Mouse (Mus musculus) embryonic facial prominence, embryonic 14.5 days (tissue): ENCODE results near the gene Mad1l1. TPM values are rescaled to one million over a fixed set of nuclear protein-coding genes. Genes with fewer than 3 reads are reported as not detected.
A peak's percentile ranks its signal among the peaks of the same experiment; 100 is the strongest.

Experiments used
- ATAC-seq: fragments of 200-750 bp; cut with Nextera tagmentation; 2 replicates; pipeline ENCODE4 v1.8.0; 2017; ENCODE audit warnings: low read depth, moderate number of reproducible peaks, moderate TSS enrichment
- DNase-seq: peaks from one replicate; pipeline ENCODE4 v3.0.0-alpha.2; 2015; ENCODE audit warnings: low spot score
- H3K27ac ChIP-seq: fragments of 300-500 bp; sonication (generic); replicated peaks from 2 replicates; pipeline ENCODE4 v1.5.1; 2014; ENCODE audit warnings: low read depth, mild to moderate bottlenecking, low read length, moderate library complexity
- H3K27me3 ChIP-seq: fragments of 300-500 bp; sonication (generic); replicated peaks from 2 replicates; pipeline ENCODE4 v1.6.1; 2014; ENCODE audit warnings: low read length; ENCODE audit not compliant: control insufficient read depth, insufficient read depth
- H3K36me3 ChIP-seq: fragments of 300-500 bp; sonication (generic); 2 replicates; pipeline ENCODE4 v1.6.1; 2014; ENCODE audit warnings: low read length, mixed read lengths; ENCODE audit not compliant: control insufficient read depth, insufficient read depth
- H3K4me1 ChIP-seq: fragments of 300-500 bp; sonication (generic); 2 replicates; pipeline ENCODE4 v1.6.1; 2014; ENCODE audit warnings: antibody characterized with exemption, low read length; ENCODE audit not compliant: control insufficient read depth, insufficient read depth
- H3K4me2 ChIP-seq: fragments of 300-500 bp; sonication (generic); 2 replicates; pipeline ENCODE4 v1.6.1; 2014; ENCODE audit warnings: low read depth, mild to moderate bottlenecking, low read length, moderate library complexity, mixed read lengths
- H3K4me3 ChIP-seq: fragments of 300-500 bp; sonication (generic); 2 replicates; pipeline ENCODE4 v1.5.1; 2014; ENCODE audit warnings: low read depth, mild to moderate bottlenecking, low read length
- H3K9ac ChIP-seq: fragments of 300-500 bp; sonication (generic); 2 replicates; pipeline ENCODE4 v1.6.1; 2014; ENCODE audit warnings: low read depth, mild to moderate bottlenecking, low read length, moderate library complexity, mixed read lengths
- H3K9me3 ChIP-seq: fragments of 300-500 bp; sonication (generic); 2 replicates; pipeline ENCODE4 v1.6.1; 2016; ENCODE audit warnings: low read length; ENCODE audit not compliant: control insufficient read depth
- WGBS: fragments of 180-500 bp; shearing (Covaris S2); extraction: QIAGEN DNeasy Blood & Tissue Kit; methylation state at CpG from one replicate; pipeline ENCODE4 v1.1.7; 2014; 5-methylcytosine and 5-hydroxymethylcytosine counted together
- polyA plus RNA-seq: library from polyadenylated mRNA; unstranded; fragments of >200 nt; fragmentation: Nextera tagmentation; extraction: Ambion mirVana; gene quantifications from 2 replicates; pipeline ENCODE4 v1.2.1, GENCODE M21; 2014

Gene Mad1l1
- polyA plus RNA-seq, 1 experiment from 2014 or later = 38.0 TPM

DNA sequence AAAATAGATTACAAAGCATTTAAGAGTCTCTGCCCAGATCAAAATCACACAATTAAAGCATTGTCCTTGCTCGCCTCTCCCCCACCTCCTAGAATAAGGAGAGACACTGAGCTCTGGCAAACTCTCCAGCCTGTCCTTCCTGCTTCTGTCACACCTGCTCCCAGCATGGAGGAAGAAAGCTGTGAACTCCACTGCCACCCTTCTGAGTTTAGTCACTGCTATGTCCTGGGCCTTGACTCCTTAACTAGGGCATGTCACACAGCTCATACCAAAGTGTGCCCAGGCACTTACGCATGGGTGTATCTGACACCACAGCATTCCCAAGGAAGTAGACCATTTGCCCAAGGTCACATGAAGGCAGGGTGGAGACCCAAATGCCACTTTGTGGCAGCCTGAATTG lies 275.9 kb downstream of the Mad1l1 start:
- Histone ChIP-seq H3K4me1 (peaks cover 12% of the 10 kb centered on the region; the same call in 1 of the 2 replicates), H3K9me3 (no peaks in the 10 kb centered on the region), H3K27me3 (no peaks in the 10 kb centered on the region), H3K9ac (no peak overlapping the region), H3K4me2 (no peak overlapping the region), H3K36me3 (no peaks in the 10 kb centered on the region), H3K27ac (no peak overlapping the region), H3K4me3 (no peak overlapping the region)
- no peak for ATAC-seq
- DNase-seq = no peak
- 86% methylated on average over 2 of the region's 2 CpGs for WGBS

GRCm38 (mm10) chr5:140043002-140043401 lies 278.4 kb downstream of the Mad1l1 start:
- WGBS = 38% methylated on average over 1 of the region's 1 CpGs
- Histone ChIP-seq H3K4me1 (peaks cover 12% of the 10 kb centered on the region; the same call in 1 of the 2 replicates), H3K27me3 (no peaks in the 10 kb centered on the region), H3K27ac (no peak overlapping the region; the same call in 1 of the 2 replicates), H3K9me3 (no peaks in the 10 kb centered on the region), H3K4me2 (no peak overlapping the region), H3K9ac (no peak overlapping the region), H3K36me3 (no peaks in the 10 kb centered on the region), H3K4me3 (no peak overlapping the region)
- DNase-seq (peak; percentile 70), ATAC-seq (no peak)

GRCm38 (mm10) chr5:140042002-140042611 lies 279.2 kb downstream of the Mad1l1 start:
- H3K27ac ChIP-seq = no peak overlapping the region
- WGBS = 81% methylated on average over 3 of the region's 3 CpGs

DNA sequence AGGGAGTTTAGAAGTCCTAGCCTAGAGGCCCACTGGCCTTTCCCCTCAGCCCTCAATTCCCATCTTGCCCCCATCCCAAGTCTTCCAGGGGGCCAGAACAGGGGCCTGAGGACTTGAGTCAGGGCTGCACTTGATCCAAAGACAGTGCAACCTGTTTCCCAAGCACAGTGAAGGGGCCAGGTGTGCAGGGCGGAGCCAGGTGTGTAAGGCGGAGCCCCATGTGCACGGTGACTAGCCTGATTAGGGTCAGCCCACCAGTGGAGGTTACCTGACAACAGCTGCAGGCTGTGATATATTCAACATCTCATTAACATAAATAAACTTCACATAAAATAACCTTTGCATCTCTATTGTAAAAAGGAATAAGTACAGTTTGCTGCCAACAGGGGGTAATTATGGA lies 280.3 kb downstream of the Mad1l1 start:
- no peaks in the 10 kb centered on the region for H3K9me3 ChIP-seq
- 81% methylated on average over 3 of the region's 3 CpGs for WGBS
- H3K27ac ChIP-seq = no peak overlapping the region
- no peak overlapping the region for H3K4me2 ChIP-seq
- no peak overlapping the region for H3K4me3 ChIP-seq
- H3K27me3 ChIP-seq = no peaks in the 10 kb centered on the region
- H3K4me1 ChIP-seq = peaks cover 12% of the 10 kb centered on the region; the same call in 1 of the 2 replicates
- H3K9ac ChIP-seq = no peak overlapping the region
- DNase-seq (no peak), ATAC-seq (peak; percentile 42; the same call in 1 of the 2 replicates)
- H3K36me3 ChIP-seq = no peaks in the 10 kb centered on the region

More at GRCm38 (mm10) chr5:140042002-140042611, 279.2 kb downstream of the Mad1l1 start:
- H3K36me3 ChIP-seq = no peaks in the 10 kb centered on the region
- H3K9me3 ChIP-seq = no peaks in the 10 kb centered on the region
- ATAC-seq = peak; percentile 41; the same call in 1 of the 2 replicates
- H3K4me2 ChIP-seq = no peak overlapping the region
- H3K9ac ChIP-seq = no peak overlapping the region
- H3K27me3 ChIP-seq = no peaks in the 10 kb centered on the region
- H3K4me3 ChIP-seq = no peak overlapping the region
- no peak for DNase-seq
- H3K4me1 ChIP-seq = peaks cover 12% of the 10 kb centered on the region; the same call in 1 of the 2 replicates

GRCm38 (mm10) chr5:140037587-140038233 lies 283.6 kb downstream of the Mad1l1 start:
- H3K4me3 ChIP-seq = no peak overlapping the region
- H3K9ac ChIP-seq = no peak overlapping the region
- H3K4me2 ChIP-seq = no peak overlapping the region
- no peaks in the 10 kb centered on the region for H3K27me3 ChIP-seq
- H3K9me3 ChIP-seq = no peaks in the 10 kb centered on the region
- H3K27ac ChIP-seq = no peak overlapping the region
- ATAC-seq (no peak), DNase-seq (peak; percentile 31)
- no peaks in the 10 kb centered on the region for H3K36me3 ChIP-seq
- H3K4me1 ChIP-seq = peaks cover 10% of the 10 kb centered on the region; the same call in 1 of the 2 replicates
- WGBS = 80% methylated on average over 6 of the region's 6 CpGs

DNA sequence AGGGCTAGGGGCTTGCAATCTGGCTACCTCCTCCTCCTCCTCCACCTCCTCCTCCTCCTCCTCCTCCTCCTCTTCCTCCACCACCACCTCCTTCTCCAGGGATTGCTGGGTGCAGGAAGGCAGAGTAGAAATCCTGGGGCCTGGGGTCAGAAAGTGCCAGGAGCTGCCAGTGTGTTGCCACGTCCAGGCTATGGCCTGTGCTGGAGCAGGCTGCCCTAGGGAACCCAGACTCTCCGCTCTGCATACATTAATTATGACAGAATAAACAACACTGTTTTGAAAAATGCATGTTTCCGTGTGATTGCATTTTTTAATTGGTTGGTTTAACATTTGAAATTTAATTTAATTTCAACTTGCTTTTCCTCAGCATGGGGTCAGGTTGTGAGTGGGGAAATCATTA lies 285.7 kb downstream of the Mad1l1 start:
- H3K9me3 ChIP-seq = no peaks in the 10 kb centered on the region
- no peaks in the 10 kb centered on the region for H3K27me3 ChIP-seq
- no peak overlapping the region for H3K4me2 ChIP-seq
- WGBS = 70% methylated on average over 3 of the region's 3 CpGs
- no peaks in the 10 kb centered on the region for H3K4me1 ChIP-seq
- no peak overlapping the region for H3K4me3 ChIP-seq
- DNase-seq = no peak
- no peak for ATAC-seq
- H3K36me3 ChIP-seq = no peaks in the 10 kb centered on the region
- no peak overlapping the region for H3K9ac ChIP-seq
- no peak overlapping the region for H3K27ac ChIP-seq

- WGBS = 33% methylated on average over 1 of the region's 1 CpGs
- no peak overlapping the region for H3K4me3 ChIP-seq
- no peaks in the 10 kb centered on the region for H3K9me3 ChIP-seq
- no peaks in the 10 kb centered on the region for H3K36me3 ChIP-seq
- H3K27me3 ChIP-seq = no peaks in the 10 kb centered on the region
- H3K27ac ChIP-seq = no peak overlapping the region
- H3K4me1 ChIP-seq = no peaks in the 10 kb centered on the region
- ATAC-seq = no peak
- no peak overlapping the region for H3K9ac ChIP-seq
- H3K4me2 ChIP-seq = no peak overlapping the region
- DNase-seq = no peak
Observed at GRCm38 (mm10) chr5:140035025-140035330, 286.4 kb downstream of the Mad1l1 start.

DNA sequence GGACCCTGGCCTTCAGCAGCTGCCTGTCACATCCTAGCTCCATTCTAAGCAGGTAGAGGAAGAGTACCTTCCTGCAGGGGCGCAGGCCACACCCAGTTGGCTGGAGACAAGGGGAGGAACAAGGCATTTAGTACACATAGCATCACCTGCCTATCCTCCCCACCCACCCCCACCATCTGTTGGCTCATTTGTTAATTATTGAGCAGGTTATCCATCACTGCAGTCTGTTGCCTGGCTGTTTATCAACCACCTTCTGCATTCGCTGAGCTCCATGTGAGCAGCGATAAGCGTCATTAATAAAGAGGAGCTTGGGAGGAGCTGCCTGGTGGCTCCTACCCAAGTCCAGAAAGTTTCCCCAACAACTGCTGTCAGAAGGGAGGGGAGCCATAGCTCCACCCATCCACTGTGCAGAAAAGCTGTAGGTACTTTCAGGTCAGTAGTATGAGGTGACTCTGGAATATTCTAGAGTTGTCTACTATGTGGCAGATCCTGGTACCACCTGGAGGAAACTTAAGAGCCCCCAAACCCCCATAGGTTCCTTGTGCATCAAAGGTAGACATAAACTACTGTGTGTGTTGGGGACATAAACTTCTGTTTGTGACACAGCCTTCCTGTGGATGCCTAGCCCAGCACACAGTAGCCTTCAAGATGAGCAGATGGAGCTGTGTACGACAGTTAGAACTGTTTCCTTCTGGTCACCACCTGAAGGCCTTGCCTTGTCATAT lies 286.9 kb downstream of the Mad1l1 start:
- Histone ChIP-seq H3K9me3 (no peaks in the 10 kb centered on the region), H3K4me2 (no peak overlapping the region), H3K9ac (no peak overlapping the region), H3K36me3 (no peaks in the 10 kb centered on the region), H3K27me3 (no peaks in the 10 kb centered on the region), H3K4me1 (no peaks in the 10 kb centered on the region), H3K27ac (no peak overlapping the region), H3K4me3 (no peak overlapping the region)
- no peak for DNase-seq
- 95% methylated on average over 5 of the region's 5 CpGs for WGBS
- no peak for ATAC-seq
